Mouse (Mus musculus): ENCODE data around the gene Phf21a. TPM values are rescaled to one million over a fixed set of nuclear protein-coding genes. Genes with fewer than 3 reads are reported as not detected.
"Not testable (repeated sequence)": the region's sequence is repeated elsewhere in the genome, so short reads cannot be mapped to it uniquely, and the experiment has no call there.

The Phf21a gene
- polyA plus RNA-seq, 1 experiment from 2014 or later = 36.3 TPM

GRCm38 (mm10) chr2:92067600-92067999 lies 25.3 kb upstream of the Phf21a start:
- Histone ChIP-seq H3K27ac (ENCODE audit: low read depth, low read length) (no peak overlapping the region), H3K4me3 (ENCODE audit: low read length) (no peak overlapping the region), H3K9me3 (ENCODE audit: control insufficient read depth, low read length) (no peaks in the 10 kb centered on the region), H3K9ac (ENCODE audit: low read depth, low read length) (no peak overlapping the region), H3K36me3 (ENCODE audit: control insufficient read depth, insufficient read depth, low read length) (no peaks in the 10 kb centered on the region), H3K4me1 (ENCODE audit: control insufficient read depth, insufficient read depth, low read length) (no peaks in the 10 kb centered on the region), H3K27me3 (ENCODE audit: control insufficient read depth, insufficient read depth, low read length) (0 out of 2 replicates have a peak, but pooled peaks cover 2% of the 10 kb centered on the region), H3K4me2 (replicated peaks; ENCODE audit: low read depth, low read length) (no peak overlapping the region)
- WGBS = 70% methylated on average over 3 of the region's 3 CpGs
- no peak for ATAC-seq (ENCODE audit: low FRiP score, low TSS enrichment)

- 61% methylated on average over 5 of the region's 5 CpGs for WGBS
- ATAC-seq (ENCODE audit: low FRiP score, low TSS enrichment) = no peak
- Histone ChIP-seq H3K27ac (ENCODE audit: low read depth, low read length) (no peak overlapping the region), H3K36me3 (ENCODE audit: control insufficient read depth, insufficient read depth, low read length) (no peaks in the 10 kb centered on the region), H3K4me1 (ENCODE audit: control insufficient read depth, insufficient read depth, low read length) (no peaks in the 10 kb centered on the region), H3K4me3 (ENCODE audit: low read length) (no peak overlapping the region), H3K9ac (ENCODE audit: low read depth, low read length) (no peak overlapping the region), H3K4me2 (replicated peaks; ENCODE audit: low read depth, low read length) (no peak overlapping the region), H3K27me3 (ENCODE audit: control insufficient read depth, insufficient read depth, low read length) (0 out of 2 replicates have a peak, but pooled peaks cover 2% of the 10 kb centered on the region), H3K9me3 (ENCODE audit: control insufficient read depth, low read length) (no peaks in the 10 kb centered on the region)
These were observed 23.3 kb upstream of the Phf21a start for GRCm38 (mm10) chr2:92069630-92070029.

GRCm38 (mm10) chr2:92071143-92071542 lies 21.8 kb upstream of the Phf21a start:
- H3K4me2 ChIP-seq (replicated peaks; ENCODE audit: low read depth, low read length) = no peak overlapping the region
- ATAC-seq (ENCODE audit: low FRiP score, low TSS enrichment) = no peak
- H3K4me3 ChIP-seq (ENCODE audit: low read length) = no peak overlapping the region
- no peak overlapping the region for H3K27ac ChIP-seq (ENCODE audit: low read depth, low read length)
- WGBS = 61% methylated on average over 4 of the region's 4 CpGs
- no peaks in the 10 kb centered on the region for H3K4me1 ChIP-seq (ENCODE audit: control insufficient read depth, insufficient read depth, low read length)
- 0 out of 2 replicates have a peak, but pooled peaks cover 2% of the 10 kb centered on the region for H3K27me3 ChIP-seq (ENCODE audit: control insufficient read depth, insufficient read depth, low read length)
- H3K36me3 ChIP-seq (ENCODE audit: control insufficient read depth, insufficient read depth, low read length) = no peaks in the 10 kb centered on the region
- H3K9me3 ChIP-seq (ENCODE audit: control insufficient read depth, low read length) = no peaks in the 10 kb centered on the region
- H3K9ac ChIP-seq (ENCODE audit: low read depth, low read length) = no peak overlapping the region

- Histone ChIP-seq H3K36me3 (ENCODE audit: control insufficient read depth, insufficient read depth, low read length) (no peaks in the 10 kb centered on the region), H3K4me2 (replicated peaks; ENCODE audit: low read depth, low read length) (no peak overlapping the region), H3K9me3 (ENCODE audit: control insufficient read depth, low read length) (no peaks in the 10 kb centered on the region), H3K27me3 (ENCODE audit: control insufficient read depth, insufficient read depth, low read length) (0 out of 2 replicates have a peak, but pooled peaks cover 2% of the 10 kb centered on the region), H3K4me1 (ENCODE audit: control insufficient read depth, insufficient read depth, low read length) (no peaks in the 10 kb centered on the region), H3K27ac (ENCODE audit: low read depth, low read length) (no peak overlapping the region), H3K4me3 (ENCODE audit: low read length) (no peak overlapping the region), H3K9ac (ENCODE audit: low read depth, low read length) (no peak overlapping the region)
- ATAC-seq (ENCODE audit: low FRiP score, low TSS enrichment) = no peak
- 71% methylated on average over 13 of the region's 13 CpGs for WGBS
These were observed 16.7 kb upstream of the Phf21a start for GRCm38 (mm10) chr2:92076086-92076692.

GRCm38 (mm10) chr2:92082196-92082595 lies 10.7 kb upstream of the Phf21a start:
- Histone ChIP-seq H3K36me3 (ENCODE audit: control insufficient read depth, insufficient read depth, low read length) (no peaks in the 10 kb centered on the region), H3K4me3 (ENCODE audit: low read length) (no peak overlapping the region), H3K9ac (ENCODE audit: low read depth, low read length) (no peak overlapping the region), H3K4me1 (ENCODE audit: control insufficient read depth, insufficient read depth, low read length) (no peaks in the 10 kb centered on the region), H3K4me2 (replicated peaks; ENCODE audit: low read depth, low read length) (no peak overlapping the region), H3K27ac (ENCODE audit: low read depth, low read length) (no peak overlapping the region), H3K9me3 (ENCODE audit: control insufficient read depth, low read length) (no peaks in the 10 kb centered on the region), H3K27me3 (ENCODE audit: control insufficient read depth, insufficient read depth, low read length) (no peaks in the 10 kb centered on the region)
- WGBS = 87% methylated on average over 4 of the region's 4 CpGs
- ATAC-seq (ENCODE audit: low FRiP score, low TSS enrichment) = no peak

GRCm38 (mm10) chr2:92085721-92086120 lies 7.2 kb upstream of the Phf21a start:
- no peak for ATAC-seq (ENCODE audit: low FRiP score, low TSS enrichment)
- 73% methylated on average over 1 of the region's 1 CpGs for WGBS

GRCm38 (mm10) chr2:92087065-92087464 lies 5.9 kb upstream of the Phf21a start:
- no peak overlapping the region for H3K27ac ChIP-seq (ENCODE audit: low read depth, low read length)
- H3K36me3 ChIP-seq (ENCODE audit: control insufficient read depth, insufficient read depth, low read length) = no peaks in the 10 kb centered on the region
- H3K4me1 ChIP-seq (ENCODE audit: control insufficient read depth, insufficient read depth, low read length) = no peaks in the 10 kb centered on the region

More at GRCm38 (mm10) chr2:92085721-92086120, 7.2 kb upstream of the Phf21a start:
- Histone ChIP-seq H3K4me3 (ENCODE audit: low read length) (no peak overlapping the region), H3K4me2 (replicated peaks; ENCODE audit: low read depth, low read length) (no peak overlapping the region), H3K27me3 (ENCODE audit: control insufficient read depth, insufficient read depth, low read length) (no peaks in the 10 kb centered on the region), H3K9me3 (ENCODE audit: control insufficient read depth, low read length) (no peaks in the 10 kb centered on the region), H3K9ac (ENCODE audit: low read depth, low read length) (no peak overlapping the region), H3K4me1 (ENCODE audit: control insufficient read depth, insufficient read depth, low read length) (no peaks in the 10 kb centered on the region), H3K36me3 (ENCODE audit: control insufficient read depth, insufficient read depth, low read length) (no peaks in the 10 kb centered on the region), H3K27ac (ENCODE audit: low read depth, low read length) (no peak overlapping the region)

GRCm38 (mm10) chr2:92089782-92090181 lies 3.1 kb upstream of the Phf21a start:
- ATAC-seq (ENCODE audit: low FRiP score, low TSS enrichment) = no peak
- Histone ChIP-seq H3K27ac (ENCODE audit: low read depth, low read length) (no peak overlapping the region), H3K4me2 (replicated peaks; ENCODE audit: low read depth, low read length) (no peak overlapping the region), H3K4me1 (ENCODE audit: control insufficient read depth, insufficient read depth, low read length) (no peaks in the 10 kb centered on the region), H3K9me3 (ENCODE audit: control insufficient read depth, low read length) (no peaks in the 10 kb centered on the region), H3K9ac (ENCODE audit: low read depth, low read length) (no peak overlapping the region), H3K27me3 (ENCODE audit: control insufficient read depth, insufficient read depth, low read length) (no peaks in the 10 kb centered on the region), H3K4me3 (ENCODE audit: low read length) (no peak overlapping the region), H3K36me3 (ENCODE audit: control insufficient read depth, insufficient read depth, low read length) (no peaks in the 10 kb centered on the region)
- 84% methylated on average over 4 of the region's 4 CpGs for WGBS

More at GRCm38 (mm10) chr2:92087065-92087464, 5.9 kb upstream of the Phf21a start:
- no peaks in the 10 kb centered on the region for H3K9me3 ChIP-seq (ENCODE audit: control insufficient read depth, low read length)
- H3K4me3 ChIP-seq (ENCODE audit: low read length) = no peak overlapping the region
- ATAC-seq (ENCODE audit: low FRiP score, low TSS enrichment) = no peak
- H3K27me3 ChIP-seq (ENCODE audit: control insufficient read depth, insufficient read depth, low read length) = no peaks in the 10 kb centered on the region
- H3K9ac ChIP-seq (ENCODE audit: low read depth, low read length) = no peak overlapping the region
- no peak overlapping the region for H3K4me2 ChIP-seq (replicated peaks; ENCODE audit: low read depth, low read length)
- WGBS = 78% methylated on average over 4 of the region's 4 CpGs

- not testable (repeated sequence) for ATAC-seq (ENCODE audit: low FRiP score, low TSS enrichment); H3K27ac ChIP-seq (ENCODE audit: low read depth, low read length); H3K4me2 ChIP-seq (replicated peaks; ENCODE audit: low read depth, low read length); H3K27me3 ChIP-seq (ENCODE audit: control insufficient read depth, insufficient read depth, low read length); H3K9ac ChIP-seq (ENCODE audit: low read depth, low read length); H3K36me3 ChIP-seq (ENCODE audit: control insufficient read depth, insufficient read depth, low read length); H3K4me3 ChIP-seq (ENCODE audit: low read length); H3K4me1 ChIP-seq (ENCODE audit: control insufficient read depth, insufficient read depth, low read length); H3K9me3 ChIP-seq (ENCODE audit: control insufficient read depth, low read length)
- 92% methylated on average over 2 of the region's 2 CpGs for WGBS
These were observed 586 bp downstream of the Phf21a start for GRCm38 (mm10) chr2:92093503-92093902.

Data from kidney, embryonic 14.5 days (tissue).